Mouse (Mus musculus) hindbrain, embryonic 14.5 days (tissue): ENCODE results near the gene Rims3. TPM values are rescaled to one million over a fixed set of nuclear protein-coding genes. Genes with fewer than 3 reads are reported as not detected.
A peak's percentile ranks its signal among the peaks of the same experiment; 100 is the strongest.

ENCODE experiments used
- ATAC-seq: fragments of 200-750 bp; cut with Nextera tagmentation; 2 replicates; pipeline ENCODE4 v1.8.0; 2017; ENCODE audit warnings: moderate number of reproducible peaks, mild to moderate bottlenecking, moderate TSS enrichment, moderate library complexity; ENCODE audit not compliant: low FRiP score
- DNase-seq: peaks from one replicate; pipeline ENCODE4 v3.0.0-alpha.2; 2015; ENCODE audit warnings: low spot score
- H3K27ac ChIP-seq: fragments of 300-500 bp; sonication (generic); 2 replicates; pipeline ENCODE4 v1.5.1; 2014; ENCODE audit warnings: mild to moderate bottlenecking, moderate library complexity
- H3K27me3 ChIP-seq: fragments of 300-500 bp; sonication (generic); 2 replicates; pipeline ENCODE4 v1.6.1; 2014; ENCODE audit warnings: mild to moderate bottlenecking, low read length, mixed read lengths; ENCODE audit not compliant: control insufficient read depth, insufficient read depth
- H3K36me3 ChIP-seq: fragments of 300-500 bp; sonication (generic); replicated peaks from 2 replicates; pipeline ENCODE4 v1.6.1; 2014; ENCODE audit not compliant: control insufficient read depth, insufficient read depth
- H3K4me1 ChIP-seq: fragments of 300-500 bp; sonication (generic); replicated peaks from 2 replicates; pipeline ENCODE4 v1.6.1; 2014; ENCODE audit warnings: antibody characterized with exemption, low read length, mixed read lengths; ENCODE audit not compliant: control insufficient read depth, insufficient read depth
- H3K4me2 ChIP-seq: fragments of 300-500 bp; sonication (generic); replicated peaks from 2 replicates; pipeline ENCODE4 v1.6.1; 2014; ENCODE audit warnings: mild to moderate bottlenecking, moderate library complexity
- H3K4me3 ChIP-seq: fragments of 300-500 bp; sonication (generic); replicated peaks from 2 replicates; pipeline ENCODE4 v1.5.1; 2014; ENCODE audit warnings: mild to moderate bottlenecking, low read length
- H3K9ac ChIP-seq: fragments of 300-500 bp; sonication (generic); 2 replicates; pipeline ENCODE4 v1.6.1; 2014
- H3K9me3 ChIP-seq: fragments of 300-500 bp; sonication (generic); 2 replicates; pipeline ENCODE4 v1.6.1; 2016; ENCODE audit warnings: low read length; ENCODE audit not compliant: control insufficient read depth
- WGBS: fragments of 180-500 bp; shearing (Covaris S2); extraction: QIAGEN DNeasy Blood & Tissue Kit; methylation state at CpG from one replicate; pipeline ENCODE4 v1.1.7; 2014; 5-methylcytosine and 5-hydroxymethylcytosine counted together
- microRNA-seq: library from miRNA; unstranded; fragments of <30 nt; microRNA quantifications from one replicate; pipeline ENCODE4, GENCODE M21; 2016
- polyA plus RNA-seq: library from polyadenylated mRNA; unstranded; fragments of >200 nt; fragmentation: Nextera tagmentation; extraction: Ambion mirVana; gene quantifications from 2 replicates; pipeline ENCODE4 v1.2.1, GENCODE M21; 2014

Gene Rims3
- polyA plus RNA-seq, 1 experiment from 2014 or later: 26.2 TPM

- no peak overlapping the region for H3K27ac ChIP-seq
- no peak overlapping the region for H3K4me2 ChIP-seq
- DNase-seq (no peak), ATAC-seq (no peak)
- no peak overlapping the region for H3K9ac ChIP-seq
- peaks cover 29% of the 10 kb centered on the region for H3K36me3 ChIP-seq
- peaks cover 5% of the 10 kb centered on the region; the same call in 1 of the 2 replicates for H3K4me1 ChIP-seq
- WGBS: 96% methylated on average over 8 of the region's 8 CpGs
- H3K27me3 ChIP-seq: no peaks in the 10 kb centered on the region
- H3K4me3 ChIP-seq: no peak overlapping the region
- peaks cover 22% of the 10 kb centered on the region for H3K9me3 ChIP-seq
Observed at GRCm38 (mm10) chr4:120921461-120921860, 66.8 kb downstream of the Rims3 start.

DNA sequence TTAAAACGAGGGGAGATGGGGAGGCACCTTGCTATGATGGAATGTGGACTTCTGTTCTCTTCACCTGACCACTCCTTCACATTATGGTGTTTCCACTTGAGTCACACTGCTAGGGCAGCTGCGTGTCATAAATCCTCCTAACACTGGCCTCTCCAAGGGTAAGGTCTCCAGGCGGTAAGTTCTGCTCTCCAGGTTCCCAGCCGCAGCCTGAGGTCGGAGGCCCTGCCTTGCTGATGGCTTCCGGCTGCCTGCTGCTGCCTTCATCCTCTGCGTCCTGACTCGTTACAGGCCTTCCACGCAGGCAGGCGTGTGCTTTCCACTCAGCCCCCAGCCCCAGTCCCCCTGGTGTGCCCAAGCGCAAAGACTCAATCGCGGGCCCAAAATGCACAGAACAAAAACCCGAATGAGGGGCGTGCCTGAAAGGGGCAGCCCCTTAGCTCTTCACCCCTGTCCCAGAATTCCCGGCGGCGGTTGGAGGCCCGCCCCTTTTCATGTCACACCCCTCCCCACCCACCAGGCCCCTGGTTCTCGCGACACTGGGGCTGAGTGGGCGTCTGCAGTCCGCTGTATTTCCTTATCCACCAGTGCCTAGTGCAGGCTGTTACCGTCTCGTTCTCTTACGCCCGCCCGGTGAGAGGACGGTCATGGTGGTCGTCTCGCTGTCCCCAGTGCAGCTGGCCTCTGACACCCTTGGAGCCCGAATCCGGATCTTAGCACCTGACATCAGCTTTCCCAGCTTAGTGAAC, 70.1 kb downstream of the Rims3 start, which contains the start of gene Exo5:
TSS of gene Exo5 (minus strand) at position 464 of the 746 bp plus-strand sequence.
- Histone ChIP-seq H3K27ac (peak within 1 kb of the TSS; percentile 84), H3K27me3 (no peaks in the 10 kb centered on the region), H3K4me1 (peaks cover 5% of the 10 kb centered on the region; the same call in 1 of the 2 replicates), H3K4me3 (peak within 1 kb of the TSS; percentile 45), H3K4me2 (peak within 1 kb of the TSS; percentile 65), H3K9me3 (peaks cover 22% of the 10 kb centered on the region), H3K9ac (peak within 1 kb of the TSS; percentile 66), H3K36me3 (peaks cover 25% of the 10 kb centered on the region)
- peak; percentile 87 for DNase-seq
- ATAC-seq: peak; percentile 98
- under 1% methylated on average over 33 of the region's 33 CpGs for WGBS

DNA sequence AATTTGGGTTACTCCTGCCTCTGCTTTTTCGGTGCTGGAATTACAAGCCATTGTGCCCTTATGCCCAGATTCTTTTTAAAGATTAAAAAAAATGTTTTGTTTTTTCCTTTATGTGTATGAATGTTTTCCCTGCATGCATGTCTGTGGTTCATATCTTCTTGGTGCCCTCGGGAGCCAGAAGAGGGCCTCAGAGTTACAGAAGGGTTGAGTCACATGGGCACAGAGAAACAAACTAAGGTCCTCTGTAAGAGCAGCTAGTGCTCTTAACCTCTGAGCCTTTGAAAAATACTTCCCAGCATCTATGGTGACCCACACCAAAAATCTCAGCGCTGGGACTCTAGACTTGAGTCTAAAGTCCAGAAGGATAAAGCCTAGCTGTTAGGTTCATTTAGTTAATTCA, 70.8 kb downstream of the Rims3 start:
- H3K36me3 ChIP-seq: peaks cover 20% of the 10 kb centered on the region
- H3K4me1 ChIP-seq: peaks cover 5% of the 10 kb centered on the region; the same call in 1 of the 2 replicates
- peaks cover 21% of the 10 kb centered on the region for H3K9me3 ChIP-seq
- WGBS: 23% methylated on average over 3 of the region's 3 CpGs
- DNase-seq: no peak
- H3K27me3 ChIP-seq: no peaks in the 10 kb centered on the region
- H3K27ac ChIP-seq: peak overlapping the region; percentile 84
- peak overlapping the region; percentile 65 for H3K4me2 ChIP-seq
- 0 out of 2 replicates have a peak, but pooled peaks have one; percentile 44 for ATAC-seq
- peak overlapping the region; percentile 45 for H3K4me3 ChIP-seq
- peak overlapping the region; percentile 66 for H3K9ac ChIP-seq

- Histone ChIP-seq H3K9me3 (0 out of 2 replicates have a peak, but pooled peaks cover 5% of the 10 kb centered on the region), H3K36me3 (peaks cover 9% of the 10 kb centered on the region; the same call in 1 of the 2 replicates), H3K4me2 (no peak overlapping the region), H3K4me3 (no peak overlapping the region), H3K27me3 (no peaks in the 10 kb centered on the region), H3K4me1 (peaks cover 5% of the 10 kb centered on the region; the same call in 1 of the 2 replicates), H3K9ac (no peak overlapping the region), H3K27ac (no peak overlapping the region)
- ATAC-seq (no peak), DNase-seq (no peak)
- WGBS: 82% methylated on average over 3 of the region's 3 CpGs
Observed at GRCm38 (mm10) chr4:120928686-120929085, 74.1 kb downstream of the Rims3 start.

DNA sequence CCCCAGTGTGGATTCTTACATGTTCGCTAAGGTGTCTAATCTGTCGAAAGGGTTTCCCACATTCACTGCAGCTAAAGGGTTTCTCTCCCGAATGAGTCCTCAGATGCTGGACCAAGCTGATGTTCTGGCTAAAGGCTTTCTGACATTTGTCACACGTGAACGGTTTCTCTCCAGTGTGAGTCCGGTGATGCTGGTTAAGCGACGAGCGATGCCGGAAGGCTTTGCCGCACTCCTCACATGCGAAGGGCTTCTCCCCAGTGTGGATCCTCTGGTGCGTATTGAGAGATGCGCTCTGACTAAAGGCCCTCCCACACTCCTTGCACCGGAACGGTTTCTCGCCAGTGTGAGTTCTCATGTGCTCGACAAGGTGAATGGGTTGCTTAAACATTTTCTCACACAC, 76.1 kb downstream of the Rims3 start:
- Histone ChIP-seq H3K27ac (no peak overlapping the region), H3K36me3 (peaks cover 9% of the 10 kb centered on the region; the same call in 1 of the 2 replicates), H3K27me3 (no peaks in the 10 kb centered on the region), H3K4me1 (no peaks in the 10 kb centered on the region), H3K9ac (no peak overlapping the region), H3K9me3 (0 out of 2 replicates have a peak, but pooled peaks cover 5% of the 10 kb centered on the region), H3K4me2 (no peak overlapping the region), H3K4me3 (no peak overlapping the region)
- no peak for DNase-seq
- no peak for ATAC-seq
- WGBS: 96% methylated on average over 18 of the region's 18 CpGs

GRCm38 (mm10) chr4:120935006-120935405, 80.4 kb downstream of the Rims3 start:
- DNase-seq: no peak
- WGBS: 90% methylated on average over 3 of the region's 3 CpGs
- Histone ChIP-seq H3K4me1 (no peaks in the 10 kb centered on the region), H3K9me3 (0 out of 2 replicates have a peak, but pooled peaks cover 5% of the 10 kb centered on the region), H3K4me2 (no peak overlapping the region), H3K9ac (no peak overlapping the region), H3K36me3 (peaks cover 9% of the 10 kb centered on the region; the same call in 1 of the 2 replicates), H3K27ac (no peak overlapping the region), H3K4me3 (no peak overlapping the region), H3K27me3 (no peaks in the 10 kb centered on the region)
- no peak for ATAC-seq

Small RNAs within 50 kb of the gene (microRNA-seq; reads per million reads assigned to microRNA genes)
- gene Gm23936: not detected

Other genes with a start within 250 kb of the Rims3 start
- gene Cited4, start 188.2 kb upstream of the Rims3 start, polyA plus RNA-seq: 0.72 and 1.9 TPM in 2 replicates
- 6.2 and 6.4 TPM in 2 replicates for gene Kcnq4, start 106.2 kb upstream of the Rims3 start, polyA plus RNA-seq
- gene Nfyc, start 23.2 kb upstream of the Rims3 start, polyA plus RNA-seq: 95.9 and 96.4 TPM in 2 replicates
- 23.2 and 29.6 TPM in 2 replicates for gene Exo5, start 70.2 kb downstream of the Rims3 start, polyA plus RNA-seq
- 5.4 and 6.0 TPM in 2 replicates for gene Zfp69, start 96.9 kb downstream of the Rims3 start, polyA plus RNA-seq
- gene Smap2, start 162.4 kb downstream of the Rims3 start, polyA plus RNA-seq: 57.3 and 61.4 TPM in 2 replicates
- gene Col9a2, start 184.6 kb downstream of the Rims3 start, polyA plus RNA-seq: 17.0 and 17.1 TPM in 2 replicates
- 22.1 and 25.1 TPM in 2 replicates for gene Zmpste24, start 243.4 kb downstream of the Rims3 start, polyA plus RNA-seq